Mouse (Mus musculus): ENCODE measurements around the gene Rai14. TPM values are rescaled to one million over a fixed set of nuclear protein-coding genes. Genes with fewer than 3 reads are reported as not detected.

The Rai14 gene
- total RNA-seq (2015) (5.2 and 6.9 TPM in 2 replicates), total RNA-seq (2017) (3.8 and 4.5 TPM in 2 replicates)

GRCm38 (mm10) chr15:10714409-10715138 is at the start of gene Rai14:
TSS of gene Rai14 (minus strand) at chr15:10714624.
- peak; percentile 70 for ATAC-seq (replicated peaks; ENCODE audit: poor library complexity)

DNA sequence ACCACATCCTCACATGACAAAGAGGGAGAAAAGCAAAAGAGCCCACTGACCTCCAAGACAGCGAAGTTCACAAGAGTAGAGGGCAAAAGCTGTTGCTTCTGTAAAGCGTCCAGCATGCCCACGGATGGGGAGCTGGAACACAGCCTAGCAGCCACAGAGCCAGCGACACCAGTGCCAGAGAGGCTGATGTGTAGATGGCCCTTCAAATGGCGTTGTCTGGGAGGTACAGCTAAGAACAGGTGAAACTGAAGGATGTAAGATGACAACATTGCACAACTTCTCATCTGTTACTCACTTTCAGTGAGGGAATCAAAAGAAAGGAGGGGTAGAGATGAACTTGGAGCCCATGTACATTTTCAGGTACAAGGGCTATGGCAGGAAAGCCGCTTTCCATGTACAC is 47.0 kb upstream of the Rai14 start:
- no peak for ATAC-seq (replicated peaks; ENCODE audit: poor library complexity)

DNA sequence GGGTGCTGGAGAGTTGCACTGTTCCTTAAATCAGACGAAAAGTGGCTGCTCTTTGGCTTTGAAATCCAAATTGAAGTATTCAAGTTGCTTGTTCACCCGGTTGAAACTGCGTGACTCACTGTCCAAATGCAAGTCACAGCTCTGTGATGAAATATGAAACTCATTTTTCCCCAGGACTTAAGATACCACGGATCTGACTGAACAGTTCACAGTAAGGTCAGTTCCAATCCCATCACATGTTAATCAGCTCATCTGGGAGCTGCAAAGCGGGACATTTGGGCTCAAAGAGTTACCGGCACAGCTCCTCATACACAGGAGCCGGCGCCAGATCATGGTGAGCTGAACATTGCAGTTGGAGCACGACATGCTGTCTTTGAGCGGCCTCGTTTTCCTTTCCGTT is 45.6 kb upstream of the Rai14 start:
- no peak for ATAC-seq (replicated peaks; ENCODE audit: poor library complexity)

GRCm38 (mm10) chr15:10759440-10759839 is 45.0 kb upstream of the Rai14 start:
- ATAC-seq (replicated peaks; ENCODE audit: poor library complexity) = no peak

- ATAC-seq (replicated peaks; ENCODE audit: poor library complexity) = no peak
Observed at GRCm38 (mm10) chr15:10758808-10759207, 44.4 kb upstream of the Rai14 start.

DNA sequence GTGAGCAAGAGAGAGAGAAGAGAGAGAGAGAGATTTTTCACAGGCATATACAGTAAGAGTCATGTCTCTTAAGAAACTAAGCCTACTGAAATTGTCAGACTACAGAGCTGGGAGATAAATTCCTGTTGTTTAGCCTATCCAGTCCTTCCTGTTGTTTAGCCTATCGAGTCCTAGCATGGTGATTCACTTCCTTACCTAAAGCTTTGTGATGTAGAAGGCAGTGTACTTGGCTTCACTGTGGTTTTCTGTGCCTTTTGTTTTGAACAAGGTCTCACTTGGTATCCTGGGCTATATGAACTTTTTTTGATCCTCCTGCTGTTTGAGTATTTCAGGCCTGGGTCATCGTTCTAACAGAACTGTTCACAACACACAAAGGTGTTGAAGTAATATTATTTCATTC is 36.7 kb upstream of the Rai14 start:
- ATAC-seq (replicated peaks; ENCODE audit: poor library complexity) = no peak

GRCm38 (mm10) chr15:10750339-10750738 is 35.9 kb upstream of the Rai14 start:
- ATAC-seq (replicated peaks; ENCODE audit: poor library complexity) = no peak

- ATAC-seq (replicated peaks; ENCODE audit: poor library complexity) = no peak
Observed at GRCm38 (mm10) chr15:10749678-10750077, 35.3 kb upstream of the Rai14 start.

DNA sequence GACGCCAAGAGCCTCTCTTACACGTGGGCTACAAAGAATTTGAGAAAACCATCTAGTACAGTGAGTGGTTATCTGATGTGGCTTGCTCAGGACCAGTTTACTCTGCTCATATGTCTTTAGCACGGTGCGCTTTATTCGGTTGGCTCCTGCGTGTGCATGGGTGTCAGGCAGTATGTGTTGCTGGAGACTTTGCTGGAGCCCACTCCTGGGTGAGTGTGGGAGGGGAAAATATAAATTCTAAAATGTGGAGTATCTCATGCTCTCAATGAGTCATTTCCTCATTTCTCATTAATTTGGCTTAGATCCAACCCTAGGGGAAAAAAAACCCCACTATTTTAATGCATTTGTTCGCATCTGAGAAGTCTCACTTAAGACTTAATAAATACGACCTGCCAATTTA is 33.2 kb upstream of the Rai14 start:
- ATAC-seq (replicated peaks; ENCODE audit: poor library complexity) = peak; percentile 73

GRCm38 (mm10) chr15:10747226-10747625 is 32.8 kb upstream of the Rai14 start:
- ATAC-seq (replicated peaks; ENCODE audit: poor library complexity) = no peak

- ATAC-seq (replicated peaks; ENCODE audit: poor library complexity) = no peak
Observed at GRCm38 (mm10) chr15:10746303-10747051, 32.1 kb upstream of the Rai14 start.

DNA sequence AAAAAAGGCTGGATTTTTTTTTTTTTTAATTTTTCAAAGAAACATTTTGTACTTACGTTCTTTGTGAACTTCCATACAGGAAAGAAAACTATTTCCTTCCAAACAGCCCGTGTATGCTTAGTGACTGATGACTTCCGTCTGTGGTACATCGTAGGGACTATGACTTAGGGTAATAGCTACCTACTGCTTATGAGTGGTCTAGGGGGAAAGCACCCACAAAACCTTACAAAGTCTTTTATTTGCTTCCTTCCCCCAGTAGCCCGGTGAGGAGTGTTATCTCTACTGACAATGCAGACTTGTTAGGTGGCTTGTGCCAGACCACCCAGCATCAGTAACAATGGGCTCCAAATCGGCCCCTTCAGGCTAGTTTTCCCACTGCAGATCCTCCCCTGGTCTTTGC is 28.0 kb upstream of the Rai14 start:
- peak; percentile 29; the same call in 1 of the 2 replicates for ATAC-seq (replicated peaks; ENCODE audit: poor library complexity)

GRCm38 (mm10) chr15:10739279-10739678 is 24.9 kb upstream of the Rai14 start:
- ATAC-seq (replicated peaks; ENCODE audit: poor library complexity) = peak; percentile 58

- no peak for ATAC-seq (replicated peaks; ENCODE audit: poor library complexity)
Observed at GRCm38 (mm10) chr15:10738354-10739142, 24.1 kb upstream of the Rai14 start.

GRCm38 (mm10) chr15:10735948-10736347 is 21.5 kb upstream of the Rai14 start:
- ATAC-seq (replicated peaks; ENCODE audit: poor library complexity) = no peak

- ATAC-seq (replicated peaks; ENCODE audit: poor library complexity) = no peak
Observed at GRCm38 (mm10) chr15:10735216-10735615, 20.8 kb upstream of the Rai14 start.

DNA sequence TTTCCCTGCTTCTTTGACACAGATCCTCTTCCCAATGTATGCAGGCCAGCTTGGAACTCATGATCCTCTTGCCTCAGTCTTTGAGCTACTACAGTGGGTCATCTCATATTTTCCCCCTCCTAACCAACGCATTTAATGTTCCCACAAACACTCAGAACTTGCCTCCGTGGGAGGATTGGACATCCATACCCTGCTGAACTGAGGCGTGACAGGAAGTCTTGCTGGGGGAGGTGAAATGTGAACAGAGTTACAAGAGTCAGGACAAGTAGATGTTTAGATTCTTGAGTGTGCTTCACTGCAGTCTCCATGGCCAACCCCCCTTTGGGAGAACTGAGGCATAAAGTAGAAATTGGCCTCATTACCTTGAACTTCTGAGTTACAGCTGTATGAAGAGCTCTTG is 17.0 kb upstream of the Rai14 start:
- ATAC-seq (replicated peaks; ENCODE audit: poor library complexity) = no peak

DNA sequence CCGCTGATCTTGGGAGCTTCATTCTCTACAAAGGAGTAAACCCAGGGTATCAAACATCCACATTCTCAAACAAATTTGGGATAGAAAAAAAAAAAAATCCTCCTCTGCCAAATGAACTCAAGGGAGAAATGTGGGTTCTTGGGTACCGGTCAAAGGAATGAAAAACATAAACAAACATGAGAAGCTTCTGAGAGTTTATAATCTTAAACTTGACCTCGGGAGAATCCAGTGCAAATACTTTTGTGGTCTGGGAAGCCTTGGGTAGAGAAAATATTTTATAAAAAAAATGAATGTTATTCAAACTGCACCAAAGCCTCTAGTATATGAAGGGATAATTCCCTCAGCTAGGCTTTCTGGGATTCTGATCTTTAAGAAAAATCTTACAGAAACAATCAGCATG is 11.8 kb upstream of the Rai14 start:
- ATAC-seq (replicated peaks; ENCODE audit: poor library complexity) = no peak

DNA sequence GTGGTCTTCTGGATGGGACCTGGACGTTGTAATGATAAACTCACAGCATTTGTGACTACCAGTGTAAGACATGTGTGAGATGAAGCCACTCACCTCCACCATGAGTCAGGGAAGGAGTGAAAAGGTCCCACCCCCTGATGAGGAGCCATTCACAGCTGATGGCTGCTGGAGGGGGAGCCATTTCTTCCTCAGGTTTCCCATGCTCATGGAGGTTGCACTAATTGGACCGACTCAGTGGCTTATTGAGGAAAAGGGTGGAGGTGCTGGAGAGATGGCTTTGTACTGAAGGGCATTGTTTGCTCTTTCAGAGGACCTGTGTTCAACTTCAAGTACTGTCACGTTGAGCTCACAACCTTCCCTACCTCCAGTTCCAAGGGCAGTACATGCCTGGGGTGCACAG is 10.4 kb upstream of the Rai14 start:
- no peak for ATAC-seq (replicated peaks; ENCODE audit: poor library complexity)

GRCm38 (mm10) chr15:10723507-10723906 is 9.1 kb upstream of the Rai14 start:
- peak; percentile 80 for ATAC-seq (replicated peaks; ENCODE audit: poor library complexity)

DNA sequence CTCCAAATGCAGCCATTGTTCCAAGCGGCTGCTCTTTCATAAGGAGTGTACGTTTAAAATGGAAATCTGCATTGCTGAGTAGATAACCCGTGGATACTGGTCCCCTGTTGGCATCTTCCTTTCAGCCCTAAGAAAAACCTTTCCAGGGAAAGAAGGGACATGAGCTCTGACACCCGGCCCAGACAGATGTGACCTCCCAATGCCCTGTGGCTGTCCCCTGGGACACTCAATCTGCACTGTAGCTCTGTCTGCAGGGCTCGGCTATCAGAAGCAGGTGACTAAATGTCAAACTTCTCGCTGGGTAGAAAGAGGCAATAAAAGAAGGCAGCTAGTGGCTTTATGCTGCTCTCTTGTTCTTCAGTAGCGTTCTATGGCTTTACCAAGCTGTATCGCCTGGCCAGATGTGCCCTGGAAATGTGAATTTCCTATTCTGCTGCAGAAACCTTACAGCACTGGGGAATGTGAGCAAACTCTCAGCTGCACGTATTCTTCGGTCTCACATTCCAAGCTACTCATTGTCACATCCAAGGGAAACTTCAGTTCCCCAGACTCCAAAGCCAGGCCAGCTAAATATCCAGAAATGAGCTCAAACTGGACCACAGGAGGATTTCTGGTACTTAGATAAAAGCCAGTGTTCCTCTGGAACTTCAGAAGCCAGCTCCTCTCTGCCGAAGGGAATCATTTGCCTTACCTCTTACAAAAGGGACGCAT is 8.4 kb upstream of the Rai14 start:
- ATAC-seq (replicated peaks; ENCODE audit: poor library complexity) = no peak
